Comparison of ENCODE assay signal across 28 mouse cellular contexts in genomic region chr13:112391354-112391753, GRCm38 (mm10).
DNase-seq lines count a peak whose midpoint lies in the region; ATAC-seq and TF ChIP-seq lines count a peak whose summit lies in the region.
"Had no signal": no experiment of that assay in that cellular context is flagged by ENCODE, and none has a peak within 500 bp of the region (broad histone marks: within the 10 kb centered on the region; RNA-seq: fewer than 3 reads in every experiment).

No protein-coding gene starts in this region.

- H3K9me3 ChIP-seq in lung, embryonic 15.5 days: no peaks in the 10 kb centered on the region
- H3K9me3 ChIP-seq in stomach, embryonic 14.5 days (ENCODE audit: control insufficient read depth, low read depth, low read length): no peaks in the 10 kb centered on the region
- no peaks in the 10 kb centered on the region for H3K9me3 ChIP-seq in stomach, postnatal 0 days (ENCODE audit: control insufficient read depth, low read length)
- H3K9me3 ChIP-seq: embryonic facial prominence, embryonic 12.5 days; embryonic facial prominence, embryonic 15.5 days; forebrain, embryonic 12.5 days; heart, embryonic 10.5 days; heart, embryonic 13.5 days had no signal

- no peaks in the 10 kb centered on the region for H3K27me3 ChIP-seq in lung, embryonic 15.5 days
- no peaks in the 10 kb centered on the region for H3K27me3 ChIP-seq in stomach, embryonic 14.5 days (ENCODE audit: control insufficient read depth, insufficient read depth, low read length)
- H3K27me3 ChIP-seq in stomach, postnatal 0 days (ENCODE audit: control insufficient read depth, insufficient read depth, low read length): no peaks in the 10 kb centered on the region
- H3K27me3 ChIP-seq in heart, adult 2 months (ENCODE audit: control insufficient read depth, insufficient read depth, low read length): no peaks in the 10 kb centered on the region
- H3K27me3 ChIP-seq: embryonic facial prominence, embryonic 12.5 days; embryonic facial prominence, embryonic 15.5 days; forebrain, embryonic 12.5 days; heart, embryonic 13.5 days; Patski had no signal

- no peak overlapping the region for H3K4me2 ChIP-seq in lung, embryonic 15.5 days
- H3K4me2 ChIP-seq in stomach, embryonic 14.5 days (replicated peaks; ENCODE audit: low read depth, low read length): no peak overlapping the region
- H3K4me2 ChIP-seq in stomach, postnatal 0 days (replicated peaks; ENCODE audit: low read depth): no peak overlapping the region
- H3K4me2 ChIP-seq: embryonic facial prominence, embryonic 12.5 days; embryonic facial prominence, embryonic 15.5 days; forebrain, embryonic 12.5 days; heart, embryonic 13.5 days; hindbrain, embryonic 14.5 days had no signal

- no peak for TF ChIP-seq CTCF in gastrocnemius, adult 2 months (IDR thresholded peaks at IDR 0.05)
- no peak for TF ChIP-seq CTCF in stomach, postnatal 0 days (IDR thresholded peaks at IDR 0.05; ENCODE audit: low read depth)
- TF ChIP-seq CTCF in heart, adult 2 months (IDR thresholded peaks at IDR 0.05): no peak

- no peak for ATAC-seq in lung, embryonic 15.5 days (ENCODE audit: borderline replicate concordance, extremely low read depth, low FRiP score, low TSS enrichment)
- no peak for ATAC-seq in stomach, embryonic 14.5 days (ENCODE audit: insufficient number of reproducible peaks, insufficient read depth, low FRiP score, low read depth)
- peak; percentile 68 for ATAC-seq in stomach, postnatal 0 days (ENCODE audit: low FRiP score, low TSS enrichment)
- ATAC-seq: forebrain, embryonic 16.5 days; hindbrain, postnatal 0 days; Patski had no signal

- no peak overlapping the region for H3K9ac ChIP-seq in lung, embryonic 15.5 days
- no peak overlapping the region for H3K9ac ChIP-seq in stomach, embryonic 14.5 days (replicated peaks; ENCODE audit: low read depth, low read length)
- no peak overlapping the region for H3K9ac ChIP-seq in stomach, postnatal 0 days (ENCODE audit: low read length)
- H3K9ac ChIP-seq in heart, adult 2 months (ENCODE audit: low read depth, low read length): no peak overlapping the region
- H3K9ac ChIP-seq: embryonic facial prominence, embryonic 12.5 days; embryonic facial prominence, embryonic 15.5 days; forebrain, embryonic 12.5 days; heart, embryonic 13.5 days; hindbrain, embryonic 14.5 days had no signal

- no peak for DNase-seq in gastrocnemius, adult 2 months
- DNase-seq in gastrocnemius, postnatal 4 days (ENCODE audit: low spot score in 2 of 2): no peak
- DNase-seq in lung, postnatal 4 days: no peak
- no peak for DNase-seq in stomach, postnatal 0 days (ENCODE audit: low spot score)
- no peak for DNase-seq in thymus, postnatal 0 days (ENCODE audit: low spot score)
- no peak for DNase-seq in heart, adult 2 months
- DNase-seq: adrenal gland, adult 2 months; adrenal gland, postnatal 14 days; cerebellum, adult 11 months; cerebellum, adult 2 months; cerebellum, adult 9-11 months; cerebellum, postnatal 25 days; gastrocnemius, postnatal 14 days; heart, adult 18-20 months; heart, postnatal 14 days; heart, postnatal 4 days had no signal

- 67% methylated on average over 3 of the region's 3 CpGs for WGBS in lung, embryonic 15.5 days
- WGBS in stomach, embryonic 14.5 days: 61% methylated on average over 3 of the region's 3 CpGs
- 41% methylated on average over 3 of the region's 3 CpGs for WGBS in stomach, postnatal 0 days
- 71% methylated on average over 3 of the region's 3 CpGs for WGBS in heart, adult 2 months

- peak overlapping the region; percentile 1; the same call in 1 of the 2 replicates for H3K27ac ChIP-seq in gastrocnemius, adult 2 months
- 0 out of 2 replicates have a peak overlapping the region, but pooled peaks have one; percentile 27 for H3K27ac ChIP-seq in lung, embryonic 15.5 days
- H3K27ac ChIP-seq in stomach, embryonic 14.5 days (ENCODE audit: low read length): peak overlapping the region; percentile 11; the same call in 1 of the 2 replicates
- peak overlapping the region; percentile 31 for H3K27ac ChIP-seq in stomach, postnatal 0 days (replicated peaks)
- H3K27ac ChIP-seq in heart, adult 2 months: no peak overlapping the region
- H3K27ac ChIP-seq: embryonic facial prominence, embryonic 12.5 days; embryonic facial prominence, embryonic 15.5 days; forebrain, embryonic 12.5 days; heart, embryonic 10.5 days; heart, embryonic 13.5 days; hindbrain, embryonic 14.5 days; hindbrain, postnatal 0 days had no signal

- TF ChIP-seq POLR2A in heart, adult 2 months (IDR thresholded peaks at IDR 0.05; ENCODE audit: insufficient read depth, low read depth, low read length): no peak

- no peaks in the 10 kb centered on the region for H3K79me2 ChIP-seq in heart, adult 2 months (replicated peaks; ENCODE audit: control insufficient read depth, insufficient read depth, low read length)

- no peaks in the 10 kb centered on the region for H3K4me1 ChIP-seq in lung, embryonic 15.5 days
- no peaks in the 10 kb centered on the region; the same call in none of the 2 replicates for H3K4me1 ChIP-seq in stomach, embryonic 14.5 days (ENCODE audit: control insufficient read depth, insufficient read depth, low read length)
- no peaks in the 10 kb centered on the region for H3K4me1 ChIP-seq in stomach, postnatal 0 days (replicated peaks; ENCODE audit: control insufficient read depth, insufficient read depth)
- H3K4me1 ChIP-seq in heart, adult 2 months (ENCODE audit: control insufficient read depth, insufficient read depth, low read length): no peaks in the 10 kb centered on the region
- H3K4me1 ChIP-seq: embryonic facial prominence, embryonic 12.5 days; embryonic facial prominence, embryonic 15.5 days; forebrain, embryonic 12.5 days; heart, embryonic 10.5 days had no signal

- intact Hi-C loops in gastrocnemius, adult 2 months (cut with DNase I): no loop called here
- intact Hi-C loops in heart, adult 2 months (cut with DNase I): no loop called here

- no peak for TF ChIP-seq EP300 in stomach, postnatal 0 days (optimal IDR thresholded peaks at IDR 0.05)
- no peak for TF ChIP-seq EP300 in heart, adult 2 months (IDR thresholded peaks at IDR 0.05; ENCODE audit: insufficient read depth, low read depth, low read length)

- no peak overlapping the region for H3K4me3 ChIP-seq in gastrocnemius, adult 2 months
- H3K4me3 ChIP-seq in lung, embryonic 15.5 days: no peak overlapping the region
- no peak overlapping the region for H3K4me3 ChIP-seq in stomach, embryonic 14.5 days (ENCODE audit: low read depth, low read length)
- H3K4me3 ChIP-seq in stomach, postnatal 0 days (ENCODE audit: low read depth, low read length): no peak overlapping the region
- H3K4me3 ChIP-seq in heart, adult 2 months: no peak overlapping the region
- H3K4me3 ChIP-seq: embryonic facial prominence, embryonic 12.5 days; embryonic facial prominence, embryonic 15.5 days; erythroblast, embryonic 14.5 days; forebrain, embryonic 12.5 days; heart, embryonic 10.5 days; heart, embryonic 13.5 days had no signal

- no peaks in the 10 kb centered on the region for H3K36me3 ChIP-seq in lung, embryonic 15.5 days
- no peaks in the 10 kb centered on the region for H3K36me3 ChIP-seq in stomach, embryonic 14.5 days (ENCODE audit: control insufficient read depth, insufficient read depth, low read length)
- no peaks in the 10 kb centered on the region for H3K36me3 ChIP-seq in stomach, postnatal 0 days (ENCODE audit: control insufficient read depth, insufficient read depth, low read length)
- peaks cover 3% of the 10 kb centered on the region for H3K36me3 ChIP-seq in heart, adult 2 months (ENCODE audit: control insufficient read depth, insufficient read depth, low read length)
- H3K36me3 ChIP-seq: embryonic facial prominence, embryonic 12.5 days; embryonic facial prominence, embryonic 15.5 days; forebrain, embryonic 12.5 days; heart, embryonic 10.5 days; heart, embryonic 13.5 days had no signal
